19 mouse cellular contexts compared by ENCODE assay signal in the genomic region with DNA sequence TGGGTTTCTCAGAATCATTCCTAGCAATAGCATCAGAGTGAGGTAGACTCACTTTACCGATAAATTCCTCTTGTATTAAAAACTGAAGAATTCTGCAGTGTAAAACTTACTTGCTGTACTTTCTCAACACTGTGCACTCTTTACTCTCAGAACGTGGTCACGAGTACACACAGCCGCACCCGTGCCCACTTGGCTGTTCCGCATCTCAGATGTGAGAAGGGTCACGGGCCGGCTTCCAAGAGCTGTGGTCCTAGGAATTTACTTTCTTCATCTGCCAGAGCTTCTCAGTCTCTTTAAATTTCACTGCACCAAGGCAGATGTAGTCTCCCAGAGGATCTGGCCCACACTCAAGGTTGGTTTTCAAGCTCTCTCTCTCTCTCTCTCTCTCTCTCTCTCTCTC.
DNase-seq lines count a peak whose midpoint lies in the region; ATAC-seq and TF ChIP-seq lines count a peak whose summit lies in the region.
"Had no signal": no experiment of that assay in that cellular context is flagged by ENCODE, and none has a peak within 500 bp of the region (broad histone marks: within the 10 kb centered on the region; RNA-seq: fewer than 3 reads in every experiment).

No protein-coding gene starts in this region.

- no peak for TF ChIP-seq POLR2A in limb, embryonic 14.5 days (IDR thresholded peaks at IDR 0.05; ENCODE audit: borderline replicate concordance, extremely low read depth, insufficient read depth, insufficient read length)

- no peak overlapping the region for H3K4me3 ChIP-seq in limb, embryonic 14.5 days (replicated peaks; ENCODE audit: low read length)
- no peak overlapping the region for H3K4me3 ChIP-seq in limb, embryonic 10.5 days
- no peak overlapping the region for H3K4me3 ChIP-seq in embryonic facial prominence, embryonic 15.5 days (replicated peaks)
- H3K4me3 ChIP-seq: forebrain, embryonic 15.5 days; heart, adult 2 months; heart, embryonic 15.5 days; hindbrain, embryonic 10.5 days had no signal

- H3K27ac ChIP-seq in limb, embryonic 14.5 days (replicated peaks; ENCODE audit: low read depth, low read length) = no peak overlapping the region
- H3K27ac ChIP-seq in limb, embryonic 10.5 days = no peak overlapping the region
- H3K27ac ChIP-seq in embryonic facial prominence, embryonic 15.5 days (replicated peaks) = no peak overlapping the region
- H3K27ac ChIP-seq: forebrain, embryonic 15.5 days; heart, adult 2 months; heart, embryonic 15.5 days; hindbrain, embryonic 10.5 days; hindbrain, embryonic 14.5 days had no signal

- H3K9ac ChIP-seq in limb, embryonic 14.5 days (ENCODE audit: low read depth, low read length, severe bottlenecking) = no peak overlapping the region
- no peak overlapping the region for H3K9ac ChIP-seq in embryonic facial prominence, embryonic 15.5 days
- H3K9ac ChIP-seq: forebrain, embryonic 15.5 days; heart, embryonic 15.5 days; hindbrain, embryonic 14.5 days had no signal

- no peaks in the 10 kb centered on the region for H3K27me3 ChIP-seq in limb, embryonic 14.5 days (ENCODE audit: control insufficient read depth, insufficient read depth, low read length)
- H3K27me3 ChIP-seq in limb, embryonic 10.5 days (ENCODE audit: low read depth, poor library complexity, severe bottlenecking) = no peaks in the 10 kb centered on the region
- H3K27me3 ChIP-seq in embryonic facial prominence, embryonic 15.5 days = no peaks in the 10 kb centered on the region
- H3K27me3 ChIP-seq: forebrain, embryonic 15.5 days; heart, embryonic 15.5 days had no signal

- WGBS in limb, embryonic 14.5 days = 64% methylated on average over 8 of the region's 8 CpGs
- 94% methylated on average over 8 of the region's 8 CpGs for WGBS in limb, embryonic 10.5 days
- 51% methylated on average over 8 of the region's 8 CpGs for WGBS in embryonic facial prominence, embryonic 15.5 days

- DNase-seq in limb, embryonic 14.5 days (ENCODE audit: low spot score) = peak; percentile 74
- no peak for DNase-seq in limb, embryonic 10.5 days (ENCODE audit: low spot score)
- peak; percentile 13 for DNase-seq in NIH3T3 (ENCODE audit: low read depth)
- peak; percentile 17 for DNase-seq in lung, postnatal 36 days
- DNase-seq in frontal cortex, adult 2 months (ENCODE audit: extremely low spot score in 1 of 2, low spot score in 1 of 2) = no peak
- no peak for DNase-seq in layer of hippocampus, adult 18-20 months (ENCODE audit: low spot score in 2 of 2)
- DNase-seq: adrenal gland, postnatal 10 days; cerebellum, adult 11-12 months; cerebellum, adult 9-10 months; cerebellum, postnatal 25 days; gastrocnemius, postnatal 10 days; heart, adult 2 months; heart, postnatal 14 days had no signal

- H3K36me3 ChIP-seq in limb, embryonic 14.5 days (ENCODE audit: control insufficient read depth, insufficient read depth, low read length) = no peaks in the 10 kb centered on the region
- H3K36me3 ChIP-seq in limb, embryonic 10.5 days = no peaks in the 10 kb centered on the region
- H3K36me3 ChIP-seq in embryonic facial prominence, embryonic 15.5 days = no peaks in the 10 kb centered on the region
- H3K36me3 ChIP-seq: forebrain, embryonic 15.5 days; heart, embryonic 15.5 days; hindbrain, embryonic 10.5 days had no signal

- no peaks in the 10 kb centered on the region for H3K4me1 ChIP-seq in limb, embryonic 14.5 days (ENCODE audit: control insufficient read depth, insufficient read depth, low read length)
- no peaks in the 10 kb centered on the region for H3K4me1 ChIP-seq in limb, embryonic 10.5 days
- no peaks in the 10 kb centered on the region for H3K4me1 ChIP-seq in embryonic facial prominence, embryonic 15.5 days
- H3K4me1 ChIP-seq: forebrain, embryonic 15.5 days; heart, embryonic 15.5 days; hindbrain, embryonic 10.5 days had no signal

- 0 out of 2 replicates have a peak, but pooled peaks cover 3% of the 10 kb centered on the region for H3K9me3 ChIP-seq in limb, embryonic 14.5 days (ENCODE audit: control insufficient read depth, low read length)
- no peaks in the 10 kb centered on the region for H3K9me3 ChIP-seq in limb, embryonic 10.5 days (replicated peaks)
- no peaks in the 10 kb centered on the region for H3K9me3 ChIP-seq in embryonic facial prominence, embryonic 15.5 days (replicated peaks)
- H3K9me3 ChIP-seq: forebrain, embryonic 15.5 days had no signal

- ATAC-seq in limb, embryonic 14.5 days (ENCODE audit: low FRiP score, low read depth) = 0 out of 2 replicates have a peak, but pooled peaks have one; percentile 30
- peak; percentile 54; the same call in 1 of the 2 replicates for ATAC-seq in embryonic facial prominence, embryonic 15.5 days (ENCODE audit: insufficient number of reproducible peaks, low FRiP score, low TSS enrichment, low read depth)
- ATAC-seq: forebrain, embryonic 15.5 days had no signal

- no peak overlapping the region for H3K4me2 ChIP-seq in limb, embryonic 14.5 days (replicated peaks; ENCODE audit: low read depth, low read length, severe bottlenecking)
- no peak overlapping the region for H3K4me2 ChIP-seq in embryonic facial prominence, embryonic 15.5 days (replicated peaks)
- H3K4me2 ChIP-seq: forebrain, embryonic 15.5 days; heart, embryonic 11.5 days; heart, embryonic 15.5 days; hindbrain, embryonic 14.5 days had no signal

Comparison
In these comparisons a context has a peak if more than half of its experiments do, and no peak if none do; other contexts are left out.
1. DNase-seq: peak in limb, embryonic 14.5 days (single experiment), NIH3T3 (single experiment) and lung, postnatal 36 days (single experiment); none in limb, embryonic 10.5 days (single experiment), frontal cortex, adult 2 months (0 of 2) and layer of hippocampus, adult 18-20 months (0 of 2).